Mouse (Mus musculus): ENCODE results near the gene Tcf7l1.

The Tcf7l1 gene

GRCm38 (mm10) chr6:72747156-72747555, 41.9 kb downstream of the Tcf7l1 start:
- in situ Hi-C loops (cut with MboI, MseI): no loop called here

GRCm38 (mm10) chr6:72745781-72746180, 43.3 kb downstream of the Tcf7l1 start:
- in situ Hi-C loops (cut with MboI, MseI): no loop called here

- in situ Hi-C loops (cut with MboI, MseI): no loop called here
Observed at GRCm38 (mm10) chr6:72744144-72744800, 44.8 kb downstream of the Tcf7l1 start.

- in situ Hi-C loops (cut with MboI, MseI): no loop called here
Observed at GRCm38 (mm10) chr6:72743624-72744041, 45.4 kb downstream of the Tcf7l1 start.

GRCm38 (mm10) chr6:72742331-72742730, 46.7 kb downstream of the Tcf7l1 start:
- in situ Hi-C loops (cut with MboI, MseI): no loop called here

- in situ Hi-C loops (cut with MboI, MseI): no loop called here
Observed at GRCm38 (mm10) chr6:72740596-72741421, 48.2 kb downstream of the Tcf7l1 start.

GRCm38 (mm10) chr6:72736872-72737271, 52.2 kb downstream of the Tcf7l1 start:
- in situ Hi-C loops (cut with MboI, MseI): no loop called here

- in situ Hi-C loops (cut with MboI, MseI): no loop called here
Observed at GRCm38 (mm10) chr6:72735206-72735605, 53.8 kb downstream of the Tcf7l1 start.

- in situ Hi-C loops (cut with MboI, MseI): no loop called here
Observed at GRCm38 (mm10) chr6:72733375-72733774, 55.7 kb downstream of the Tcf7l1 start.

- in situ Hi-C loops (cut with MboI, MseI): no loop called here
Observed at GRCm38 (mm10) chr6:72732109-72732508, 56.9 kb downstream of the Tcf7l1 start.

GRCm38 (mm10) chr6:72730560-72730849, 58.5 kb downstream of the Tcf7l1 start:
- in situ Hi-C loops (cut with MboI, MseI): no loop called here

- in situ Hi-C loops (cut with MboI, MseI): no loop called here
Observed at GRCm38 (mm10) chr6:72729831-72730559, 59.1 kb downstream of the Tcf7l1 start.

GRCm38 (mm10) chr6:72727826-72728225, 61.2 kb downstream of the Tcf7l1 start:
- in situ Hi-C loops (cut with MboI, MseI): no loop called here

- in situ Hi-C loops (cut with MboI, MseI): no loop called here
Observed at GRCm38 (mm10) chr6:72724494-72725180, 64.4 kb downstream of the Tcf7l1 start.

GRCm38 (mm10) chr6:72723731-72724385, 65.2 kb downstream of the Tcf7l1 start:
- in situ Hi-C loops (cut with MboI, MseI): no loop called here

GRCm38 (mm10) chr6:72723143-72723542, 65.9 kb downstream of the Tcf7l1 start:
- in situ Hi-C loops (cut with MboI, MseI): no loop called here

- in situ Hi-C loops (cut with MboI, MseI): no loop called here
Observed at GRCm38 (mm10) chr6:72720852-72721251, 68.2 kb downstream of the Tcf7l1 start.

GRCm38 (mm10) chr6:72714726-72715125, 74.3 kb downstream of the Tcf7l1 start:
- in situ Hi-C loops (cut with MboI, MseI): no loop called here

- in situ Hi-C loops (cut with MboI, MseI): no loop called here
Observed at GRCm38 (mm10) chr6:72714250-72714649, 74.8 kb downstream of the Tcf7l1 start.

GRCm38 (mm10) chr6:72711508-72712081, 77.5 kb downstream of the Tcf7l1 start:
- in situ Hi-C loops (cut with MboI, MseI): no loop called here

GRCm38 (mm10) chr6:72710897-72711507, 78.1 kb downstream of the Tcf7l1 start:
- in situ Hi-C loops (cut with MboI, MseI): no loop called here
